Mouse (Mus musculus) layer of hippocampus, adult 9-10 months (tissue): ENCODE measurements around the gene Cd200.

Source experiments
- DNase-seq: peaks from one replicate; pipeline ENCODE4 v3.0.0; 2022; ENCODE audit warnings: low spot score

The Cd200 gene

DNA sequence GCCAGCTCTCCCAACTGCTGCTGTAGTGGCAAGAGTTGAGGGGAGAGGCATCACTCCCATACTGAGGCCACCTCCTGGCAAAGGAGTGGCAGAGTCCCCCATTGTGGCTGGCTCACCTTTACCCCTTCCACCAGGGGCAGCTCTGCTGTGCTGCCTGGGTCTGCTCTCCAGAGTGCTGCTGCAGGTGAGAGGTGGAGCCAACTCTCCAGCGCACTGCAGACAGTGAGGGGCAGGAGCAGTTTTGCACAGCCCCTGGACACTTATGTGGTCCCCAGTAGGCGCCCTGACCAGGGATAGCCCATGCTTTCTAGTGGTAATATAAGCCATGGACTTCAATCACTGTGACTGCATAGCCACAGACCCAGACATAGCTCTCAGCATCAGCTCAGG, 74.5 kb downstream of the Cd200 start:
- DNase-seq = no peak

DNA sequence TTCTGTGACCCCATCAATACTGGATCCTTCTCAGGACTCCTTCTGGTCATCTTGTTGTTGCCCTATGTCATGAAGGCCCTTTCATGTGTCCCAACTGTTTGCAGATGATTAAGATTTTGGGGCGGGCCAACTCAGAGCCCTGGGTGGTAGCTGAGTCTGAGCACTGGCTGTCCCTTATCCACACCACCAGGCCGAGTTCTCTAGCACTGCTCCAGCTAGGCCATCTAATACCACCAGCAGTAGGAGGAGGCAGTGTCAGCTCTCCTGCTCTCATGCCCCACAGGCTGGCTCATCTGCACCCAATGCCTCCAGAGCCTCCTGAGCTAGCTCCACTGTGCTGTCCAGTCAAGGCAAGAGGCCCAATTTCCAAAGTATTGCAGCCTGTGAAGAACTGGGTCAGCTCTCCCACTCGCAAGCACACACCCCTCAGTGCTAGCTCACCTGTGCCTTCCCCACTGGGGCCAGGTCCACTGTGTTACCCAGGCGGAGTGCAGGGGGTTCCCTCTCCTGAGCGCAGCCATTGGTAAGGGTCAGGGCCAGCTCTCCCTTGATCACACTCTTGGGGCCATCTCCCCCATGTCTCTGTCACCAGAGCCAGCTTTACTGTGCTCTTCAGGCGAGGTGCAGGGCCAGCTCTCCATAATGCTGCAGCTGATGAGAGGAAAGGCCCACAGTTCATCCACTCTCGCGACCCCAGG, 75.0 kb downstream of the Cd200 start:
- no peak for DNase-seq

DNA sequence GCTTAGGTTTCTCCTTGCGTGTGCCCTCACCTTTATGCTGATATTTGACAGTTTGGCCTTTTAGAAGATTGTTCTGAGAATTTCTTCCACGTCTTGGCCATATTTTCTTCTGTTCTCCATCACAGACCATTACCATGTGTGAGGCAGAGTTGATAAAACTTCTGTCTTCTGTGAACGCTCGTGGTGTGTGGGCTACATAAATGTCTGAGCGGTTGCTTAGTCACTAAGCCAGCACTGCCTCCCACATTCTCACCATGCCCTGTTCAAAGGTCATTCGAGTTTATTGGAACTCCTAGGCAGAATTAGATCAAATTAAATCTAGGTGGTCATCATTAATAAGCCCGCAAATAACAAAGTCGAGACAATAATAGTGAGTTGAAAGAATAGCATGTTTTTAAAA, 76.3 kb downstream of the Cd200 start:
- DNase-seq = no peak
